Mouse (Mus musculus) testis, adult 2 months (tissue): Measurements from ENCODE around the gene Col9a2. TPM values are rescaled to one million over a fixed set of nuclear protein-coding genes. Genes with fewer than 3 reads are reported as not detected.

Experiments
- H3K27ac ChIP-seq: fragments of 200-500 bp; 2 replicates; pipeline ENCODE4 v1.5.1; 2012; ENCODE audit warnings: low read depth, low read length; ENCODE audit not compliant: control insufficient read depth, insufficient read depth
- H3K27me3 ChIP-seq: fragments of 200-500 bp; 2 replicates; pipeline ENCODE4 v1.6.1; 2012; ENCODE audit warnings: mild to moderate bottlenecking, low read length, moderate library complexity; ENCODE audit not compliant: control insufficient read depth, insufficient read depth
- H3K36me3 ChIP-seq: fragments of 200-500 bp; 2 replicates; pipeline ENCODE4 v1.6.1; 2012; ENCODE audit warnings: mild to moderate bottlenecking, low read length; ENCODE audit not compliant: control insufficient read depth, insufficient read depth
- H3K4me1 ChIP-seq: fragments of 200-500 bp; 2 replicates; pipeline ENCODE4 v1.6.1; 2012; ENCODE audit warnings: low read length; ENCODE audit not compliant: control insufficient read depth, insufficient read depth
- H3K4me3 ChIP-seq: fragments of 200-500 bp; 2 replicates; pipeline ENCODE4 v1.5.1; 2012; ENCODE audit warnings: low read depth, mild to moderate bottlenecking, low read length, moderate library complexity, mixed read lengths; ENCODE audit not compliant: control insufficient read depth
- CTCF ChIP-seq: fragments of 200-500 bp; IDR thresholded peaks from 2 replicates; pipeline ENCODE4 v1.5.1; 2012; ENCODE audit warnings: low read depth, mild to moderate bottlenecking, inconsistent platforms, low read length, moderate library complexity; ENCODE audit not compliant: control insufficient read depth, insufficient read depth, insufficient replicate concordance
- POLR2A ChIP-seq: fragments of 200-500 bp; IDR thresholded peaks from 2 replicates; pipeline ENCODE4 v1.6.1; 2012; ENCODE audit warnings: low read depth, mild to moderate bottlenecking, inconsistent platforms, low read length, moderate library complexity; ENCODE audit not compliant: control insufficient read depth
- polyA plus RNA-seq: library from polyadenylated mRNA; depleted of rRNA; stranded (reverse); fragments of >200 nt; gene quantifications from 2 replicates; pipeline ENCODE4 v1.2.3, GENCODE M21; 2012; rRNA removed

Col9a2 gene
- polyA plus RNA-seq, 1 experiment: 0.10 TPM

GRCm38 (mm10) chr4:121090211-121090610 lies 51.0 kb downstream of the Col9a2 start:
- Histone ChIP-seq H3K27me3 (no peaks in the 10 kb centered on the region), H3K27ac (no peak overlapping the region), H3K4me1 (no peaks in the 10 kb centered on the region), H3K36me3 (no peaks in the 10 kb centered on the region; the same call in 1 of the 2 replicates), H3K4me3 (no peak overlapping the region)
- TF ChIP-seq POLR2A (no peak), CTCF (no peak)

- TF ChIP-seq CTCF (no peak), POLR2A (peak; percentile 46; the same call in 1 of the 2 replicates)
- H3K36me3 ChIP-seq: no peaks in the 10 kb centered on the region
- H3K27ac ChIP-seq: peak within 1 kb of the TSS; percentile 87
- H3K4me3 ChIP-seq: peak within 1 kb of the TSS; percentile 99
- peaks cover 2% of the 10 kb centered on the region; the same call in 1 of the 2 replicates for H3K4me1 ChIP-seq
- no peaks in the 10 kb centered on the region for H3K27me3 ChIP-seq
Observed at GRCm38 (mm10) chr4:121097650-121098378, 58.6 kb downstream of the Col9a2 start, which contains the start of gene Zmpste24. Zmpste24 (minus strand) TSS chr4:121098241.

- H3K36me3 ChIP-seq: no peaks in the 10 kb centered on the region
- no peaks in the 10 kb centered on the region for H3K27me3 ChIP-seq
- no peak for TF ChIP-seq CTCF
- no peak for TF ChIP-seq POLR2A
- H3K27ac ChIP-seq: no peak overlapping the region
- H3K4me1 ChIP-seq: no peaks in the 10 kb centered on the region
- H3K4me3 ChIP-seq: no peak overlapping the region
Observed at GRCm38 (mm10) chr4:121103304-121103703, 64.1 kb downstream of the Col9a2 start.

Other genes starting within 250 kb of the Col9a2 start
- 60.9 and 70.3 TPM in 2 replicates for gene Nfyc, start 207.8 kb upstream of the Col9a2 start, polyA plus RNA-seq
- gene Rims3, start 184.6 kb upstream of the Col9a2 start, polyA plus RNA-seq: 3.3 and 4.0 TPM in 2 replicates
- gene Exo5, start 114.4 kb upstream of the Col9a2 start, polyA plus RNA-seq: 10.6 and 10.9 TPM in 2 replicates
- gene Zfp69, start 87.7 kb upstream of the Col9a2 start, polyA plus RNA-seq: 1.8 and 2.4 TPM in 2 replicates
- gene Smap2, start 22.1 kb upstream of the Col9a2 start, polyA plus RNA-seq: 14.1 and 17.2 TPM in 2 replicates
- 6.3 and 7.8 TPM in 2 replicates for gene Zmpste24, start 58.9 kb downstream of the Col9a2 start, polyA plus RNA-seq
- gene Tmco2, start 69.8 kb downstream of the Col9a2 start, polyA plus RNA-seq: 418 and 582 TPM in 2 replicates
- 3.9 and 4.7 TPM in 2 replicates for gene Rlf, start 175.7 kb downstream of the Col9a2 start, polyA plus RNA-seq